Mouse (Mus musculus) forebrain, embryonic 15.5 days (tissue): ENCODE data around the gene Pde4d. TPM values are rescaled to one million over a fixed set of nuclear protein-coding genes. Genes with fewer than 3 reads are reported as not detected.

Source experiments
- ATAC-seq: fragments of 200-750 bp; cut with Nextera tagmentation; replicated peaks from 2 replicates; pipeline ENCODE4 v1.8.0; 2017; ENCODE audit warnings: mild to moderate bottlenecking, moderate TSS enrichment, moderate library complexity
- H3K27ac ChIP-seq: fragments of 300-500 bp; sonication (generic); replicated peaks from 2 replicates; pipeline ENCODE4 v1.5.1; 2015; ENCODE audit warnings: mild to moderate bottlenecking, inconsistent platforms
- H3K27me3 ChIP-seq: fragments of 300-500 bp; sonication (generic); 2 replicates; pipeline ENCODE4 v1.6.1; 2015; ENCODE audit warnings: inconsistent platforms
- H3K36me3 ChIP-seq: fragments of 300-500 bp; sonication (generic); 2 replicates; pipeline ENCODE4 v1.6.1; 2015; ENCODE audit warnings: mild to moderate bottlenecking, inconsistent platforms
- H3K4me1 ChIP-seq: fragments of 300-500 bp; sonication (generic); 2 replicates; pipeline ENCODE4 v1.6.1; 2015; ENCODE audit warnings: inconsistent platforms
- H3K4me2 ChIP-seq: fragments of 300-500 bp; sonication (generic); replicated peaks from 2 replicates; pipeline ENCODE4 v1.6.1; 2015; ENCODE audit warnings: mild to moderate bottlenecking, inconsistent platforms
- H3K4me3 ChIP-seq: fragments of 300-500 bp; sonication (generic); 2 replicates; pipeline ENCODE4 v1.5.1; 2015; ENCODE audit warnings: mild to moderate bottlenecking, inconsistent platforms
- H3K9ac ChIP-seq: fragments of 300-500 bp; sonication (generic); replicated peaks from 2 replicates; pipeline ENCODE4 v1.6.1; 2015; ENCODE audit warnings: mild to moderate bottlenecking, inconsistent platforms
- H3K9me3 ChIP-seq: fragments of 300-500 bp; sonication (generic); 2 replicates; pipeline ENCODE4 v1.6.1; 2016; ENCODE audit warnings: inconsistent platforms
- WGBS: fragments of 180-500 bp; shearing (Covaris S2); methylation state at CpG from one replicate; pipeline ENCODE4 v1.1.7; 2015; ENCODE audit warnings: mixed read lengths; 5-methylcytosine and 5-hydroxymethylcytosine counted together
- polyA plus RNA-seq: library from polyadenylated mRNA; unstranded; fragments of >200 nt; fragmentation: Nextera tagmentation; extraction: Ambion mirVana; gene quantifications from 2 replicates; pipeline ENCODE4 v1.2.1, GENCODE M21; 2015

Pde4d gene
- polyA plus RNA-seq, 1 experiment from 2014 or later, result 16.3 TPM

DNA sequence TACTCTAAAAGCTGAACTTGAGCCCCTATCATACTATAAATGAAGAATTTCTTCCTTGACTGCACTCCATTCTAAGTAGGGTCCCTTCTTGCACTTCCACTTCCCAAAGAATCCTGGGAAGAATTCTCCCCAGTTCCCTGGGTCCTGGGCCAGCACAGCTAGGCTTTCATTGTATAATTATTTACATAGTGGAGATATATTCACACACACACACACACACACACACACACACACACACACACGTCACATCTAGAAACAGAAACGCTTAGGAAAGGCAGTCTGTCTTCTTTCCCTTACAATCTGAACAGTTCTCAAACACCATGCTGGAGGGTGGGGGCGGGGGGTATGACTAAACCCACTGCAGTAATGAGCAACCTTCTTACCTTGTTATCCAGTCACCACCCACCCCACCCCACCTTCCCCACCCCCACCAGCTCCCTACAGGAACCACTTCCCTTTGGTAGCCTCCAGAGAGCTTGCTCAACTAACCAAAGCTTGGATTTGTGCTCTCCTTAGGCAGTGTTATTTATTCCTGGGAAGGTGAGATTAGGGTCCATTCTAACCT is 868.8 kb downstream of the Pde4d start:
- Histone ChIP-seq H3K4me3 (no peak overlapping the region), H3K4me1 (no peaks in the 10 kb centered on the region), H3K9me3 (no peaks in the 10 kb centered on the region), H3K36me3 (no peaks in the 10 kb centered on the region), H3K27me3 (no peaks in the 10 kb centered on the region), H3K9ac (no peak overlapping the region), H3K27ac (no peak overlapping the region), H3K4me2 (no peak overlapping the region)
- 82% methylated on average over 3 of the region's 3 CpGs for WGBS
- ATAC-seq, result no peak

DNA sequence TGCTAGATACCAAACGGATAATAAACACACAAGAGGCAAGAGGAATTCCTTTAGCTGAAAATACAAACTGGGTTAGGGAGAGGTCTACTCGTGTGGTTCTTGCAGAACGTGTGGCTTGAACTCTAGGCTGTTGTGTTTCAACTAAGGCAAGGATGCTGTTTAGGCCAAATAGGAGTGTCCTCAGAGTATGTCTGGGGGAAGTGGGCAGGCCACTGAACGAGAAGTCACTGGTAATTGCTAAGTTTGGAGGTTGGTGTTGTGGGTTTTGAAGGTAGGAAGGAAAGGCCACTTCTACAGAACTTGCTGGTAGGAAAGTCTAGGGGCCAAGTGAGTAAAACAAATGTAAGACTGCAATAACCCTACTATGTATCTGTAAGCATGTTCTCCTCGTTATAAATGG is 876.3 kb downstream of the Pde4d start:
- Histone ChIP-seq H3K4me1 (no peaks in the 10 kb centered on the region), H3K4me3 (no peak overlapping the region), H3K27ac (no peak overlapping the region), H3K4me2 (no peak overlapping the region), H3K9ac (no peak overlapping the region), H3K27me3 (no peaks in the 10 kb centered on the region), H3K36me3 (no peaks in the 10 kb centered on the region), H3K9me3 (no peaks in the 10 kb centered on the region)
- WGBS, result 91% methylated on average over 5 of the region's 5 CpGs
- no peak for ATAC-seq

GRCm38 (mm10) chr13:109331563-109331962 is 881.8 kb downstream of the Pde4d start:
- Histone ChIP-seq H3K4me1 (no peaks in the 10 kb centered on the region), H3K4me2 (no peak overlapping the region), H3K9me3 (no peaks in the 10 kb centered on the region), H3K9ac (no peak overlapping the region), H3K27me3 (no peaks in the 10 kb centered on the region), H3K36me3 (no peaks in the 10 kb centered on the region), H3K27ac (no peak overlapping the region), H3K4me3 (no peak overlapping the region)
- ATAC-seq, result no peak
- WGBS, result 64% methylated on average over 1 of the region's 1 CpGs

GRCm38 (mm10) chr13:109341902-109342301 is 892.2 kb downstream of the Pde4d start:
- no peak for ATAC-seq
- H3K36me3 ChIP-seq, result no peaks in the 10 kb centered on the region
- no peaks in the 10 kb centered on the region for H3K9me3 ChIP-seq
- H3K4me1 ChIP-seq, result peaks cover 8% of the 10 kb centered on the region; the same call in 1 of the 2 replicates
- 43% methylated on average over 3 of the region's 3 CpGs for WGBS
- H3K4me3 ChIP-seq, result no peak overlapping the region
- H3K4me2 ChIP-seq, result no peak overlapping the region
- H3K9ac ChIP-seq, result no peak overlapping the region
- no peaks in the 10 kb centered on the region for H3K27me3 ChIP-seq
- H3K27ac ChIP-seq, result no peak overlapping the region

DNA sequence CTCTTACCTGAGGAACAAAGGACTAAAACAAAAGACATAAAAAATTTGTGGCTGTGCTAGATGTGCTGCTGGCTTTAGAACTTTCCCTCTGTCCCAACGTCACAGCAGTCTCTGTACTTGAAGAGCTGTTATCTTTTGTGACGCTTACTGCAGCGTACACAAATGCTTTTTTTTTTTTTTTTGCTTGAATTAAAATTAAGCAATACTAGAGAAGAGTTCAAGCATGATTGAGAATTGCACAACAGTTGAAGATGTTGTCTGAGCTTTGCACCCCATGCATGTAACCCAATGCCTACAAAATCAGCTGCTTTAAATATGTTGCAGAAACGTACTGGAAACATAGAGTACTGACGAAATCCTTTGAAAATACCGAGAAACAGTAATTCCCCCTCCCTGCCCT is 892.7 kb downstream of the Pde4d start:
- Histone ChIP-seq H3K27me3 (no peaks in the 10 kb centered on the region), H3K9ac (no peak overlapping the region), H3K4me2 (no peak overlapping the region), H3K27ac (no peak overlapping the region), H3K4me3 (no peak overlapping the region), H3K9me3 (no peaks in the 10 kb centered on the region), H3K4me1 (peaks cover 8% of the 10 kb centered on the region; the same call in 1 of the 2 replicates), H3K36me3 (no peaks in the 10 kb centered on the region)
- 36% methylated on average over 6 of the region's 6 CpGs for WGBS
- ATAC-seq, result no peak

DNA sequence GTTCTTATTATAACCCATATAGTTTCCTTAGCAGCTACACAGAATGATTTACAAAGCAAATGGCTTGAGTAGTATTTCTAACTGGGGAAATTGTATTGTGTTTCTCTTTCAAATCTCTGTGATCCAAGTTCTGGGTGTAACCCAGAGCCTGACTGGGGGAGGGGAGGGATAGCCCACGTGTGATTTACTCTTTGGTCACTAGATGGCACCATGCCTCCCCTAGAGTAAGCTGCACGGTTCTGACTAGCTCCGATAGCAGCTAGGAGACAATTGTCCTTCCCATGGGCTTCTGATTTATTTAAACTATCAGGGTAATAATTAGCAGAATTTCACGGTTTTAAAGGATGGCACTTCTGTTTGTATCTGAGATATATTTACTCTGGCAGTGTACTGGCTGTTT is 893.8 kb downstream of the Pde4d start:
- Histone ChIP-seq H3K9me3 (no peaks in the 10 kb centered on the region), H3K27ac (no peak overlapping the region), H3K4me2 (no peak overlapping the region), H3K4me1 (peaks cover 8% of the 10 kb centered on the region; the same call in 1 of the 2 replicates), H3K27me3 (no peaks in the 10 kb centered on the region), H3K4me3 (no peak overlapping the region), H3K9ac (no peak overlapping the region), H3K36me3 (no peaks in the 10 kb centered on the region)
- 0% methylated on average over 4 of the region's 4 CpGs for WGBS
- peak; percentile 96 for ATAC-seq

DNA sequence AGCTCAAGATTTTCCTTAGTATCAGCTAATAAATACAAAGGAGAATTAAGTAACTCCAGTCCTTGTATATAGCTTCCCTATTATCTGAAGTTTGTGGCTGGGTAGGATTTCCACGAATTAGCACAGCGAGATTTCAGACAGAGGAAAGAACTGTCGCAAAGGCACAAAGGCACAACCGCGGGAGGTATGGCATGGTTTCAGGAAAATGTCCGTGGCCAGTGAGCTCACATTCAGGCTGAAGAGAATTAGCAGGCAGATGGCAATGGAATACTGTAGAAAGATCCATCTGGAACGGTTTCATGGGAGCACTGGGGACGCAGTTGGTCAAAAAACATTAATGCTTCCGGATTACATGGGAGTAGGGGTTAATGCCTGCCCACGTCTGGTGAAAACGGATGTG is 898.0 kb downstream of the Pde4d start:
- ATAC-seq, result peak; percentile 42; the same call in 1 of the 2 replicates
- WGBS, result 20% methylated on average over 11 of the region's 11 CpGs
- Histone ChIP-seq H3K9ac (no peak overlapping the region), H3K9me3 (no peaks in the 10 kb centered on the region), H3K36me3 (no peaks in the 10 kb centered on the region), H3K27ac (peak overlapping the region; percentile 2; the same call in 1 of the 2 replicates), H3K4me1 (peaks cover 17% of the 10 kb centered on the region; the same call in 1 of the 2 replicates), H3K4me2 (no peak overlapping the region), H3K4me3 (no peak overlapping the region), H3K27me3 (no peaks in the 10 kb centered on the region)

DNA sequence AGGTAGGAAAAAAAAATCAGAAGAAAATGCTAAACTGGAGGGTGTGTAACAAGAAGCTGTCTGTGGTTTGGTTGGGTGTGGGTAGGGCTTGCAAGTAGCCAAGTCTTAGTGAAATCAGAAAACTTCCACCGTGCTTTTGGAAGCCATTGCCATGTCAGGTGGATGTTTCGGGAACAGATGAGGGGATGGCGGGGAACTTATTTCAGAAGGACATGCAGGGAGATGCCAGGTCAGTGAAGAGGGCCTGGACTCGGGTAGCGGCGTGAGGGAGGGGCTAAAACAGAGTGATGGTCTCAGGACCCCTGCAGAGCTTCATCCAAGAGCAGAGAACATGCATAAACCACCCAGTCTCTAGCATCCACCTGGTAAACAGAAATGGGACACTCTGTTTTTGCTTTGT is 898.6 kb downstream of the Pde4d start:
- WGBS, result 87% methylated on average over 6 of the region's 6 CpGs
- no peak for ATAC-seq

DNA sequence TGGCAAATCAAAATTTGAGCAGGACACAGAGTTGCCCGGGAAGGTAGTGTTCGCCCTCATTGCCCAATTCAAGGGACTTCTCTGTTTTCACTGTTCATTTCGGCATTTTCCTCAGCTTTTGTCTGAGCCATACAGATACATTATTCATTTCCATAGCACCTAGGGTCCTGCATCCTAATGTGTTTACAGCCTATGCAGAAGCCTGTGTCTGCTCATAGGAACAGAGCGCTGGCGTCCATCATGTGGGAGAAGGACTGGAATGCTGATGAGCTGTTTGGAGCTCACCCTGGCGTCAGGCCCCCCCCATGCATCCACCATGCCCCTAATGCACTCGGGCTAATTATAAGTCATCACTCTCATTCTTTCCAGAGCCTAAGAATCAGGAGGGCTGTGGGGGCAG is 900.4 kb downstream of the Pde4d start:
- Histone ChIP-seq H3K4me3 (no peak overlapping the region), H3K27me3 (no peaks in the 10 kb centered on the region), H3K9me3 (no peaks in the 10 kb centered on the region), H3K27ac (no peak overlapping the region), H3K4me2 (no peak overlapping the region), H3K4me1 (peaks cover 12% of the 10 kb centered on the region; the same call in 1 of the 2 replicates), H3K36me3 (no peaks in the 10 kb centered on the region), H3K9ac (no peak overlapping the region)
- WGBS, result 25% methylated on average over 7 of the region's 7 CpGs
- ATAC-seq, result peak; percentile 78

More for the DNA sequence above, 898.6 kb downstream of the Pde4d start:
- H3K9me3 ChIP-seq, result no peaks in the 10 kb centered on the region
- peaks cover 15% of the 10 kb centered on the region; the same call in 1 of the 2 replicates for H3K4me1 ChIP-seq
- no peak overlapping the region for H3K9ac ChIP-seq
- H3K4me2 ChIP-seq, result no peak overlapping the region
- H3K27me3 ChIP-seq, result no peaks in the 10 kb centered on the region
- H3K4me3 ChIP-seq, result no peak overlapping the region
- peak overlapping the region; percentile 2; the same call in 1 of the 2 replicates for H3K27ac ChIP-seq
- no peaks in the 10 kb centered on the region for H3K36me3 ChIP-seq

DNA sequence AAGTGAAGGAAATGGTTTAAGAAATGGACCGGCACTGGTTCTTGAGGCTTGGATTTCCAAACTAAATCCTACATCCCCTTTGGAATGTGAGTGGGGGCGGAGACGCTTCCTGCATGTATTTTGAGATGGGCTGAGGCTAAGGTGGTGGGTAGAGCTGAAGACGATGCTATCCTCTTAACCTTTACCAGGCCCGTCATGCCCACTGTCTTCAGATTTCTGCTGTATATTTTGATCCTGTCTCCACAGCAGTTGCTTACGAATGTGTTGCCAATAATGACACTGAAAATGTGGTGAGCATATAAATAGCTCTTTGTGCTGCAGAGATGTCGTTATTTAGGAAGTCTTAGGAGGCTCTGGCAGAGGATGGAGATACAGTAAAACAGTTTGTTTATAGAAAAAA is 904.3 kb downstream of the Pde4d start:
- Histone ChIP-seq H3K36me3 (no peaks in the 10 kb centered on the region), H3K27me3 (no peaks in the 10 kb centered on the region), H3K9me3 (no peaks in the 10 kb centered on the region), H3K4me3 (no peak overlapping the region), H3K4me1 (peaks cover 12% of the 10 kb centered on the region; the same call in 1 of the 2 replicates), H3K4me2 (no peak overlapping the region), H3K27ac (no peak overlapping the region), H3K9ac (no peak overlapping the region)
- ATAC-seq, result no peak
- WGBS, result 61% methylated on average over 7 of the region's 7 CpGs

GRCm38 (mm10) chr13:109356252-109356651 is 906.5 kb downstream of the Pde4d start:
- Histone ChIP-seq H3K4me2 (no peak overlapping the region), H3K9ac (no peak overlapping the region), H3K27me3 (no peaks in the 10 kb centered on the region), H3K4me3 (no peak overlapping the region), H3K36me3 (no peaks in the 10 kb centered on the region), H3K27ac (no peak overlapping the region), H3K9me3 (no peaks in the 10 kb centered on the region), H3K4me1 (0 out of 2 replicates have a peak, but pooled peaks cover 3% of the 10 kb centered on the region)
- ATAC-seq, result no peak
- 86% methylated on average over 7 of the region's 7 CpGs for WGBS

- no peak overlapping the region for H3K4me2 ChIP-seq
- H3K36me3 ChIP-seq, result no peaks in the 10 kb centered on the region
- no peak for ATAC-seq
- H3K4me3 ChIP-seq, result no peak overlapping the region
- no peak overlapping the region for H3K27ac ChIP-seq
- H3K27me3 ChIP-seq, result no peaks in the 10 kb centered on the region
- H3K4me1 ChIP-seq, result no peaks in the 10 kb centered on the region
- no peak overlapping the region for H3K9ac ChIP-seq
- no peaks in the 10 kb centered on the region for H3K9me3 ChIP-seq
- 90% methylated on average over 2 of the region's 2 CpGs for WGBS
Observed at GRCm38 (mm10) chr13:109359994-109360393, 910.2 kb downstream of the Pde4d start.

- H3K4me2 ChIP-seq, result no peak overlapping the region
- H3K4me3 ChIP-seq, result no peak overlapping the region
- H3K27ac ChIP-seq, result no peak overlapping the region
- no peaks in the 10 kb centered on the region for H3K4me1 ChIP-seq
- H3K9me3 ChIP-seq, result no peaks in the 10 kb centered on the region
- ATAC-seq, result no peak
- WGBS, result 67% methylated on average over 6 of the region's 6 CpGs
- H3K27me3 ChIP-seq, result no peaks in the 10 kb centered on the region
- no peak overlapping the region for H3K9ac ChIP-seq
- no peaks in the 10 kb centered on the region for H3K36me3 ChIP-seq
Observed at GRCm38 (mm10) chr13:109362340-109362739, 912.6 kb downstream of the Pde4d start.
